Mouse (Mus musculus) neural tube, embryonic 13.5 days (tissue): ENCODE results near the gene Kcnip1. TPM values are rescaled to one million over a fixed set of nuclear protein-coding genes. Genes with fewer than 3 reads are reported as not detected.

Source experiments
- ATAC-seq: fragments of 200-750 bp; cut with Nextera tagmentation; 2 replicates; pipeline ENCODE4 v1.8.0; 2017; ENCODE audit warnings: low read depth, mild to moderate bottlenecking, moderate TSS enrichment, moderate library complexity
- H3K27ac ChIP-seq: fragments of 300-500 bp; sonication (generic); replicated peaks from 2 replicates; pipeline ENCODE4 v1.5.1; 2015; ENCODE audit warnings: moderate library complexity, mild to moderate bottlenecking, inconsistent platforms
- H3K27me3 ChIP-seq: fragments of 300-500 bp; sonication (generic); 2 replicates; pipeline ENCODE4 v1.6.1; 2015; ENCODE audit warnings: mild to moderate bottlenecking, inconsistent platforms
- H3K36me3 ChIP-seq: fragments of 300-500 bp; sonication (generic); 2 replicates; pipeline ENCODE4 v1.6.1; 2015; ENCODE audit warnings: mild to moderate bottlenecking, inconsistent platforms
- H3K4me1 ChIP-seq: fragments of 300-500 bp; sonication (generic); replicated peaks from 2 replicates; pipeline ENCODE4 v1.6.1; 2015; ENCODE audit warnings: inconsistent platforms
- H3K4me2 ChIP-seq: fragments of 300-500 bp; sonication (generic); 2 replicates; pipeline ENCODE4 v1.6.1; 2015; ENCODE audit warnings: inconsistent platforms, mild to moderate bottlenecking, moderate library complexity
- H3K4me3 ChIP-seq: fragments of 300-500 bp; sonication (generic); 2 replicates; pipeline ENCODE4 v1.5.1; 2015; ENCODE audit warnings: mild to moderate bottlenecking, inconsistent platforms
- H3K9ac ChIP-seq: fragments of 300-500 bp; sonication (generic); 2 replicates; pipeline ENCODE4 v1.6.1; 2015; ENCODE audit warnings: moderate library complexity, mild to moderate bottlenecking, inconsistent platforms
- H3K9me3 ChIP-seq: fragments of 300-500 bp; sonication (generic); 2 replicates; pipeline ENCODE4 v1.6.1; 2016; ENCODE audit warnings: inconsistent platforms
- WGBS: fragments of 180-500 bp; shearing (Covaris S2); methylation state at CpG from one replicate; pipeline ENCODE4 v1.1.7; 2015; 5-methylcytosine and 5-hydroxymethylcytosine counted together
- polyA plus RNA-seq: library from polyadenylated mRNA; unstranded; fragments of >200 nt; fragmentation: Nextera tagmentation; extraction: Ambion mirVana; gene quantifications from 2 replicates; pipeline ENCODE4 v1.2.1, GENCODE M21; 2015

Kcnip1 gene
- 81.6 and 83.2 TPM in 2 replicates for polyA plus RNA-seq

GRCm38 (mm10) chr11:33992938-33993337 is at the start of gene Kcnip1:
TSS of gene Kcnip1 (minus strand) at chr11:33993152.
- ATAC-seq = peak; percentile 55
- H3K4me1 ChIP-seq = peaks cover 23% of the 10 kb centered on the region
- H3K36me3 ChIP-seq = no peaks in the 10 kb centered on the region
- H3K4me3 ChIP-seq = no peak within 1 kb of the TSS
- 0 out of 2 replicates have a peak, but pooled peaks cover 2% of the 10 kb centered on the region for H3K27me3 ChIP-seq
- 21% methylated on average over 12 of the region's 12 CpGs for WGBS
- H3K9me3 ChIP-seq = no peaks in the 10 kb centered on the region
- H3K9ac ChIP-seq = peak within 1 kb of the TSS; percentile 43; the same call in 1 of the 2 replicates
- H3K27ac ChIP-seq = no peak within 1 kb of the TSS
- H3K4me2 ChIP-seq = peak within 1 kb of the TSS; percentile 42

GRCm38 (mm10) chr11:34040061-34040460 is 47.1 kb upstream of the Kcnip1 start:
- WGBS = 81% methylated on average over 5 of the region's 5 CpGs
- Histone ChIP-seq H3K9me3 (no peaks in the 10 kb centered on the region), H3K9ac (no peak overlapping the region), H3K27me3 (no peaks in the 10 kb centered on the region), H3K4me2 (no peak overlapping the region), H3K4me1 (no peaks in the 10 kb centered on the region), H3K36me3 (no peaks in the 10 kb centered on the region), H3K27ac (no peak overlapping the region), H3K4me3 (no peak overlapping the region)
- ATAC-seq = no peak

- ATAC-seq = no peak
- no peak overlapping the region for H3K4me2 ChIP-seq
- H3K36me3 ChIP-seq = no peaks in the 10 kb centered on the region
- H3K9ac ChIP-seq = no peak overlapping the region
- no peaks in the 10 kb centered on the region for H3K4me1 ChIP-seq
- H3K9me3 ChIP-seq = no peaks in the 10 kb centered on the region
- WGBS = 92% methylated on average over 5 of the region's 5 CpGs
- no peak overlapping the region for H3K4me3 ChIP-seq
- H3K27ac ChIP-seq = no peak overlapping the region
- H3K27me3 ChIP-seq = no peaks in the 10 kb centered on the region
Observed at GRCm38 (mm10) chr11:34035909-34036658, 43.1 kb upstream of the Kcnip1 start.

- H3K4me3 ChIP-seq = no peak overlapping the region
- no peak overlapping the region for H3K9ac ChIP-seq
- H3K9me3 ChIP-seq = no peaks in the 10 kb centered on the region
- H3K27me3 ChIP-seq = no peaks in the 10 kb centered on the region
- no peaks in the 10 kb centered on the region for H3K36me3 ChIP-seq
- H3K4me2 ChIP-seq = no peak overlapping the region
- no peak overlapping the region for H3K27ac ChIP-seq
- H3K4me1 ChIP-seq = no peaks in the 10 kb centered on the region
- no peak for ATAC-seq
- WGBS = 79% methylated on average over 2 of the region's 2 CpGs
Observed at GRCm38 (mm10) chr11:34034794-34035193, 41.8 kb upstream of the Kcnip1 start.

GRCm38 (mm10) chr11:34034008-34034505 is 41.1 kb upstream of the Kcnip1 start:
- Histone ChIP-seq H3K27ac (no peak overlapping the region), H3K9ac (no peak overlapping the region), H3K4me2 (no peak overlapping the region), H3K4me3 (no peak overlapping the region), H3K36me3 (no peaks in the 10 kb centered on the region), H3K9me3 (no peaks in the 10 kb centered on the region), H3K4me1 (no peaks in the 10 kb centered on the region), H3K27me3 (no peaks in the 10 kb centered on the region)
- WGBS = 87% methylated on average over 5 of the region's 5 CpGs
- no peak for ATAC-seq

GRCm38 (mm10) chr11:34031015-34031805 is 38.3 kb upstream of the Kcnip1 start:
- H3K4me1 ChIP-seq = no peaks in the 10 kb centered on the region
- WGBS = 73% methylated on average over 8 of the region's 8 CpGs
- no peaks in the 10 kb centered on the region for H3K36me3 ChIP-seq
- H3K9ac ChIP-seq = no peak overlapping the region
- ATAC-seq = no peak
- H3K9me3 ChIP-seq = no peaks in the 10 kb centered on the region
- H3K4me2 ChIP-seq = no peak overlapping the region
- H3K27me3 ChIP-seq = no peaks in the 10 kb centered on the region
- H3K27ac ChIP-seq = no peak overlapping the region
- no peak overlapping the region for H3K4me3 ChIP-seq

GRCm38 (mm10) chr11:34029658-34030057 is 36.7 kb upstream of the Kcnip1 start:
- Histone ChIP-seq H3K9ac (no peak overlapping the region), H3K4me2 (no peak overlapping the region), H3K36me3 (no peaks in the 10 kb centered on the region), H3K27ac (no peak overlapping the region), H3K4me3 (no peak overlapping the region), H3K9me3 (no peaks in the 10 kb centered on the region), H3K27me3 (no peaks in the 10 kb centered on the region), H3K4me1 (no peaks in the 10 kb centered on the region)
- 74% methylated on average over 5 of the region's 5 CpGs for WGBS
- ATAC-seq = no peak

- Histone ChIP-seq H3K9ac (no peak overlapping the region), H3K27ac (no peak overlapping the region), H3K4me1 (no peaks in the 10 kb centered on the region), H3K9me3 (no peaks in the 10 kb centered on the region), H3K4me3 (no peak overlapping the region), H3K27me3 (no peaks in the 10 kb centered on the region), H3K36me3 (no peaks in the 10 kb centered on the region), H3K4me2 (no peak overlapping the region)
- WGBS = 92% methylated on average over 1 of the region's 1 CpGs
- no peak for ATAC-seq
Observed at GRCm38 (mm10) chr11:34025091-34025490, 32.1 kb upstream of the Kcnip1 start.

- ATAC-seq = no peak
- 77% methylated on average over 6 of the region's 6 CpGs for WGBS
- no peak overlapping the region for H3K9ac ChIP-seq
- H3K4me2 ChIP-seq = no peak overlapping the region
- no peak overlapping the region for H3K4me3 ChIP-seq
- no peaks in the 10 kb centered on the region for H3K9me3 ChIP-seq
- no peaks in the 10 kb centered on the region for H3K27me3 ChIP-seq
- H3K27ac ChIP-seq = no peak overlapping the region
- H3K4me1 ChIP-seq = no peaks in the 10 kb centered on the region
- H3K36me3 ChIP-seq = no peaks in the 10 kb centered on the region
Observed at GRCm38 (mm10) chr11:34012007-34012652, 19.2 kb upstream of the Kcnip1 start.

- no peak for ATAC-seq
- WGBS = 85% methylated on average over 4 of the region's 4 CpGs
- Histone ChIP-seq H3K9me3 (no peaks in the 10 kb centered on the region), H3K27me3 (no peaks in the 10 kb centered on the region), H3K4me1 (no peaks in the 10 kb centered on the region), H3K36me3 (no peaks in the 10 kb centered on the region), H3K4me2 (no peak overlapping the region), H3K9ac (no peak overlapping the region), H3K4me3 (no peak overlapping the region), H3K27ac (no peak overlapping the region)
Observed at GRCm38 (mm10) chr11:34010859-34011172, 17.9 kb upstream of the Kcnip1 start.

GRCm38 (mm10) chr11:34010133-34010858 is 17.3 kb upstream of the Kcnip1 start:
- Histone ChIP-seq H3K4me2 (no peak overlapping the region), H3K27me3 (no peaks in the 10 kb centered on the region), H3K4me3 (no peak overlapping the region), H3K9me3 (no peaks in the 10 kb centered on the region), H3K27ac (no peak overlapping the region; the same call in 1 of the 2 replicates), H3K36me3 (no peaks in the 10 kb centered on the region), H3K4me1 (no peaks in the 10 kb centered on the region), H3K9ac (no peak overlapping the region)
- 75% methylated on average over 7 of the region's 7 CpGs for WGBS
- no peak for ATAC-seq
